In the genomic region with DNA sequence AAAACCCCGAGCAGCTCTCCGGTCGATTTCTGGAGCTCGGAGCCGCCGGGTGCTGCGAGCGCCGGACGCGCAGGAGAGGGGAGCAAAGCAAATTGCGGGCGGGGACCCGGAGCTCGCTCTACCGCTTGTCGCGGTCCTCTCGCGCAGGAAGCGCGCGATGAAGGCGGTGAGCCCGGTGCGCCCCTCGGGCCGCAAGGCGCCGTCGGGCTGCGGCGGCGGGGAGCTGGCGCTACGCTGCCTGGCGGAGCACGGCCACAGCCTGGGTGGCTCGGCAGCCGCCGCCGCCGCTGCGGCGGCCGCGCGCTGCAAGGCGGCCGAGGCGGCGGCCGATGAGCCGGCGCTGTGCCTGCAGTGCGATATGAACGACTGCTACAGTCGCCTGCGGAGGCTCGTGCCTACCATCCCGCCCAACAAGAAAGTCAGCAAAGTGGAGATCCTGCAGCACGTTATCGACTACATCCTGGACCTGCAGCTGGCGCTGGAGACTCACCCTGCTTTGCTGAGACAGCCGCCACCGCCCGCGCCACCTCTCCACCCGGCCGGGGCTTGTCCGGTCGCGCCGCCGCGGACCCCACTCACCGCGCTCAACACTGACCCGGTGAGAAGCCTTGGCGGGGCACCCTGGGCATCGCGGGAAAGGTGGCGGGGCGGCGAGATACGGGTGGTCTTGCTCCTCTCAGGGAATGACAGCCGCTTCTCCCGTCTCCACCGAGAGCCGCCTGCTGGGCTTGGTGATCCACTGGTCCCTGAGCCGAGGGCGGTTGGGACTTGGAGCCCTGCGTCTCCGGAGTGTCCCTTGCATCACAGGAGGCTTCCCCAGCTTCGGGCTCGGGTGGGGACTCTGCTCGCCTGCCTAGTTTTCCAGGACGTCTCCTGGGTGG, we compare ENCODE assay signal across 8 mouse cellular contexts. TPM values are rescaled to one million over a fixed set of nuclear protein-coding genes. Genes with fewer than 3 reads are reported as not detected.
DNase-seq lines count a peak whose midpoint lies in the region; ATAC-seq and TF ChIP-seq lines count a peak whose summit lies in the region.

No protein-coding gene starts in this region.

- peak overlapping the region; percentile 98 for H3K9ac ChIP-seq in hindbrain, embryonic 15.5 days

- intact Hi-C loops in left cerebral cortex, adult 2 months (cut with DNase I) = loop anchor here (5.0 to 10.0 kb wide), 4 partner anchors 134 to 1154 kb away; partner anchors contain the start of gene Dek

- TF ChIP-seq CTCF in left cerebral cortex, adult 2 months (IDR thresholded peaks at IDR 0.05) = no peak; the same call in 1 of the 2 replicates

- peak overlapping the region; percentile 97 for H3K27ac ChIP-seq in hindbrain, embryonic 15.5 days (replicated peaks)
- peak overlapping the region; percentile 77 for H3K27ac ChIP-seq in left cerebral cortex, adult 2 months

- WGBS in hindbrain, embryonic 15.5 days = under 1% methylated on average over 97 of the region's 98 CpGs

- H3K36me3 ChIP-seq in hindbrain, embryonic 15.5 days = no peaks in the 10 kb centered on the region

- H3K4me1 ChIP-seq in hindbrain, embryonic 15.5 days (replicated peaks) = peaks cover 26% of the 10 kb centered on the region

- peak; percentile 48 to 88 for DNase-seq in adrenal gland, adult (ENCODE audit: inconsistent age in 2 of 2, low spot score in 1 of 2)
- DNase-seq in cerebellum, postnatal 10 days = peak; percentile 60 to 65
- peak; percentile 23 to 37 for DNase-seq in frontal cortex, postnatal 25 days (ENCODE audit: low spot score in 2 of 2)
- DNase-seq in left cerebral cortex, adult 2 months (ENCODE audit: extremely low spot score in 1 of 2, low spot score in 2 of 2) = peak; percentile 34 to 51
- peak; percentile 5 for DNase-seq in lung, postnatal 25 days (ENCODE audit: low spot score)
- peak; percentile 55 to 57 for DNase-seq in right cerebral cortex, postnatal 10 days (ENCODE audit: low spot score in 2 of 2)

- no peaks in the 10 kb centered on the region for H3K9me3 ChIP-seq in hindbrain, embryonic 15.5 days

- H3K4me3 ChIP-seq in hindbrain, embryonic 15.5 days = peak overlapping the region; percentile 87
- peak overlapping the region; percentile 51 for H3K4me3 ChIP-seq in left cerebral cortex, adult 2 months

- 0 out of 2 replicates have a peak, but pooled peaks have one; percentile 16 for ATAC-seq in hindbrain, embryonic 15.5 days (ENCODE audit: low FRiP score, low read depth)
- ATAC-seq in inflammation-experienced regulatory T-cells, adult 6 months = no peak

- no peaks in the 10 kb centered on the region for H3K27me3 ChIP-seq in hindbrain, embryonic 15.5 days

- H3K4me2 ChIP-seq in hindbrain, embryonic 15.5 days = peak overlapping the region; percentile 60

RNA-seq across cellular contexts. Expression of gene Id4, which starts 0.6 kb away (rescaled TPM):
- polyA plus RNA-seq in hindbrain, embryonic 15.5 days (2015; fragmentation: Nextera tagmentation; extraction: Ambion mirVana) = 96.6 and 119 TPM in 2 replicates
- total RNA-seq in left cerebral cortex, adult 2 months (2021) = 10 to 100 TPM; 39.1 to 47.2 TPM
- not detected for polyA plus RNA-seq in inflammation-experienced regulatory T-cells, adult 6 months (2017; shearing (Covaris generic))

Comparison
In these comparisons a context has a peak if more than half of its experiments do, and no peak if none do; other contexts are left out.
1. DNase-seq: peak in every context shown above with its lines; median percentile 68 in adrenal gland, adult; 62 in cerebellum, postnatal 10 days; 56 in right cerebral cortex, postnatal 10 days; 42 in left cerebral cortex, adult 2 months; 30 in frontal cortex, postnatal 25 days; 5 in lung, postnatal 25 days.
2. RNA of gene Id4, which starts 0.6 kb away (polyA plus RNA-seq): 96.6 to 119 TPM in hindbrain, embryonic 15.5 days; not detected in inflammation-experienced regulatory T-cells, adult 6 months; every median in the first group is over 10 times any median in the second.